Mouse (Mus musculus) c-Kit-positive CD71-positive TER-119-negative erythroid progenitor cells, embryonic 14.5 days (primary cell): ENCODE measurements around the gene Spi1.
"Not testable (repeated sequence)": the region's sequence is repeated elsewhere in the genome, so short reads cannot be mapped to it uniquely, and the experiment has no call there.

Experiments
- DNase-seq: peaks from one replicate; pipeline ENCODE4 v3.0.0-alpha.2; 2013; ENCODE audit warnings: low read depth

The Spi1 gene

DNA sequence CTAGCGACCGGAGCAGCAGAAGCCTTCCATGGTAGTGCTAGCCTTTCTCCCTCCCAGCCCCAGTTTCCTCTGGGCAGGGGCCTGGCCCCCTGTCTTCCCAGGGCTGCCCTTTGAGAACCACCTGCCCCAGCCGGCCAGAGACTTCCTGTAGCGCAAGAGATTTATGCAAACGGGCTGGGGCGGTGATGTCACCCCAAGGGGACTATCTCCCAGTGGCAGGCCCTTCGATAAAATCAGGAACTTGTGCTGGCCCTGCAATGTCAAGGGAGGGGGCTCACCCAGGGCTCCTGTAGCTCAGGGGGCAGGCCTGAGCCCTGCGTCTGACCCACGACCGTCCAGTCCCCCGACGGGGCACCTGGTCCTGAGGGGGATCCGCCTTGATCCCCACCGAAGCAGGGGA is 14.3 kb downstream of the Spi1 start:
- peak; percentile 58 for DNase-seq

DNA sequence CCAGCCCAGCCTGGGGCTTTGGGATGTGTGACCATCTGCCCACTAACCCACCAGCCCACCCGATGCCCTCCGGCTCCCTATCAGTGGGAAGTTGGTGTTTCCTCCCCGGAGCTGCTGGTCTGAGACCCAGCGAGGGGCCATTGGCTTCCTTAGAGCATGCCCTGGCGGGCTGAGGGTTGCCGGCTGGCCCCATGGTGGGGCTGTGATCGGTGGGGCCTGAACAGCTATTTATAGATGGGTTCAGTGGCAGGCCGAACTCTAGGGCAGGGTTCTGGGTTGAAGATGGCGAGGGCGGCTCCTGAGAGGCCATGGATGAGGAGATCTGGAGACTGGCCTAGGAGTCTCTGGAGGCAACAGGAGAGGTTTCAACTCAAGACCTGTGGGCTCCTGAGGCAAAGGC is 14.8 kb downstream of the Spi1 start:
- no peak for DNase-seq

DNA sequence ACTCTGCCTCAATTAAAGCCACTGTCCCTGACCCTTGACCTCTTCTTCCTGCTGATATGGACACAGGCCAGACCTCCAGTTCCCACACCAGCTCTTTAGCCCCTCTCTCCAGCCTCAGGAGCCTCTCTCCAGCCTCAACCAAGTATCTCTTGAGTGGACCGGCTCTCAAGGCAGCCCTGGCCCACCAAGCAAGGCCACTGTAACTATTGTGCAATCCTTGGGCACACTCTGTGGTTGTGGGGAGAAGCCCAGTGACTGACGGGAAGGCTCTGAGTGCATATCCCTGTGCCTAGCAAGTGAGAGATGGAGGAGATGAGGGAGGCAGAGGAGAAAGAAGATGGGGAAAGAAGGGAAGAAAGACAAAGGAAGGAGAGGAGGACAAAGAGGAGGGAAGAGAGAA is 16.0 kb downstream of the Spi1 start:
- no peak for DNase-seq

DNA sequence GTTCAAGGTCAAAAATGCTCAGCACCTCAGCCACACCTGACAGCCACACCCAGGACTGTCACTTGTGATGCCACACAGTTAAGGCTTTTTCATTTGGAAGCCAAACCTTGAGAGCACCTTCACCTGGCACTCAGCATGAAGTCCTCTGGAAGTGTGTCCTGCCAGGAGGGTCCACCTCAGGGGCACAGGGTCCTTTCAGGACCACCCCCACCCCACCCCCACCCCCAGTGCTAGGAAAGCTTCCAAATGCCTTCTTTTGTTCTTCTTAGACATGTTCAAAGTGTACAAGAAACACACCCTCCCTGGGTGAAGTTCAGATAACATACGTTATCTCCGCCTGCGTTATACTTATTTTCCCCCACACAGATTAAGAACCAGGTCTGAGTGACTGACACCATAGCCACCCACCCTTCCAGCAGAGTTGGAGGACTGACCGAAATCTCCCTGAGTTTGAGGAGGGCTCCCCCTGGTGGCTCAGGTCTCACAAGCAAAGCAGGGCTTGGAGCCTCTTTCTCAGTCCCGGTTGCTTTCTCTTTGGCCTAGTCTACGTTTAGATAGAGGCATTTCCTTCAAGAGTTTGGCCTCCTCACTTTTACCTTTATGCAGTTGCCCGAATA is 19.0 kb downstream of the Spi1 start:
- DNase-seq, result peak; percentile 93

DNA sequence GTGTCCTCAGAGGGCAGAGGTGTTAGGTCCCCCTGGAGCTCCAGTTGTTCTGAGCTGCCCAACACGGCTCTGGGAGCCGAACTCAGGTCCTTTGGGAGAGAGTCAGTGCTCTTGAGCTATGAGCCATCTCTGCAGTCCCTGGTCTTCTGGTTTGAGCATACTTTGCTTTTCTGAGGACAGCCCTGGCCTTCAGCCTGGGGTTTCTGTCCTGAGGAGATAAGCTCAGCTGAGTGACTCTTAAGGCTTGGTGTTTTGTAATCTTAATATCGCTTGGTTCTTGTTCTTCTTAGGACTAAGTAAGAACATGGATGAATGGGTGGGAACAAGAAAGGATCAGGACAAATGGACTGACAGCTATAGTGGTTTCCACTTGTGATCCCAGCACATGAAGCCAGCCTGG is 26.0 kb downstream of the Spi1 start:
- DNase-seq, result no peak

DNA sequence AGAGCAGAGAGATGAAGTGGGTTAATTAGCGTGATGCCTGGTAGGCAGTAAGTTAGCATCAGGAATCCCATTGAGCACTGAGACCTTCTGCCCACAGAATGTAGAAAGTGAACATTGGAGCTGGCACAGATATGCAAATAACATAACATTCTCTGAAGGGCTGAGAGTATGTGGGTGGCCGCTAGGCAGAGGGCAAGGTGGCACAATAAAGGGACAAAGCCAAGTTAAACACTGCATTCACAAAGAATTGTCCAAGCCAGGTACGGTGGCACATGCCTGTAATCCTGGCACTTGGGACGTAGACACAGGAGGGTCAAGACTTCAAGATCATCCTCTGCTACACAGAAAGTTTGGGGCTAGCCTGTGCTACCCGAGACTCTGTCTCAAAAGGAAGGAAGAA is 27.1 kb downstream of the Spi1 start:
- no peak for DNase-seq

DNA sequence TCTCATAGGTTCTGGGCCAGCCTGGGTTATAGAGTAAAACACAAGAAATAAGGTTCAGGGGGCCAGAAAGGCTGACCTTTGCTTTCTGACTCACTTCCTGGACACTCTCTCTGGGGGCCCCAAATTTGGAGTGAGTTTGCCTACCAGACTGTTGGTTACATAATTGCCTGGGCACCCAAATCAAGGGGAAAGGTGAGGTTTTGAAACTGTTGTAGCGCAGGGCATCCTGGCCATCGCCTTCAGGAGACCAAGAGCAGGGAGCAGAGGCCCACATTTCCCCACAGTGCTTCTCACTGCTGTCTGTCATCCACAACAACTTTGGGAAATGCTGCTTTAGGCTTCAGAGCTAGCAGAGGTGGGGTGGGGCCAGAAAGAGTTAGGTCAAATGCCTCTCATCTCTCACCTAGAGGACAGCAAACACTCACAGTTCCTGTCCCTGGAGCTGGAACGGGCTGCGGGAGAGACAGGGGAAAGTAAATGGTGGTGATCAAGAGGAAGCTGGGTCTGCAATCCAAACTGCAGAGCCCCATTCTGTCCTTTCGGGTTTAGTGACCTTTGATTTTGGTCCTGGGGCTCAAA is 27.7 kb downstream of the Spi1 start:
- no peak for DNase-seq

DNA sequence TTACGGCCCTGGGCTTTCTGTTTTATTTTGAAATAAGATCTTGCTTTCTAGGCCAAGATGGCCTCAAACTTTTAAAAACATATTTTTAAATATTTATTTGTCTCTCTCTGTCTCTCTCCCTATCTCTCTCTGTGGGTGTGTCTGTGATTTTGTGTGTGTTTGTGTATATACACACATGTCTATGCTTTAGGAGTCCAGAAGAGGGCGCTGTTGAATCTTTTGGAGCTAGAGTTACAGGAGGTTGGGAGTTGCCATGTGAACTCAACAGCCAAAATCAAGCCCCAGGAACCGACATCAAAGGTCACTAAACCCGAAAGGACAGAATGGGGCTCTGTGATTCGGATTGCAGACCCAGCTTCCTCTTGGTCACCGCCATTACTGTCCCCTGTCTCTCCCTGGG is 28.2 kb downstream of the Spi1 start:
- no peak for DNase-seq

DNA sequence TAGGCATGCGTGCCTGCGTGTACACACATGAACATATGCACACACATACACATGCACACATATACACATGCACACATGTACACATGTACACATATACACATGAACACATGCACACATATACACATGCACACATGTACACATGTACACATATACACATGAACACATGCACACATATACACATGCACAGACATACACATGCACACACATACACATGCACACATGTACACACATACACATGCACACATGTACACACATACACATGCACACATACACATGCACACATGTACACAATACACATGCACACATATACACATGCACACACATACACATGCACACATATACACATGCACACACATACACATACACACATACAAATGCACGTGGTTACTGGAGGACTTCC is 29.6 kb downstream of the Spi1 start:
- DNase-seq, result not testable (repeated sequence)

DNA sequence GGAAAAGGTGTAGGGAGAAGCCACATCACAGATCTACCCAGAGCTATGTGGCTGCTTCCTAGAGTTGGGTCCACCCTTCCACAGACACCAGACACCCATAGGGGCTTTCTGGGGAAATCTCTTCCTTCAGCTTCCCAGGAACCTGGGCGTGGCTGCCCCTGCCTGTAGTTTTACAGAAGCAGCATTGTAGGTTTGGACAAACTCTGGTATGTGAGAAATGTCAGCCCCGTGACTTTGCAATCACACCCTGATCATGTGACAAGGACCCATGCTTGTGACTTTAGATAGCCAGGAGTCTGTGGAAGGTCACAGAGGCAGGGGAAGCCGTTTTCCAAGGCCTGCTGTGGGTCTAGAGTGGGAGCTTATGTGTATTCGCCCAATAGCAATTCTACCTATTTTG is 30.3 kb downstream of the Spi1 start:
- peak; percentile 77 for DNase-seq

DNA sequence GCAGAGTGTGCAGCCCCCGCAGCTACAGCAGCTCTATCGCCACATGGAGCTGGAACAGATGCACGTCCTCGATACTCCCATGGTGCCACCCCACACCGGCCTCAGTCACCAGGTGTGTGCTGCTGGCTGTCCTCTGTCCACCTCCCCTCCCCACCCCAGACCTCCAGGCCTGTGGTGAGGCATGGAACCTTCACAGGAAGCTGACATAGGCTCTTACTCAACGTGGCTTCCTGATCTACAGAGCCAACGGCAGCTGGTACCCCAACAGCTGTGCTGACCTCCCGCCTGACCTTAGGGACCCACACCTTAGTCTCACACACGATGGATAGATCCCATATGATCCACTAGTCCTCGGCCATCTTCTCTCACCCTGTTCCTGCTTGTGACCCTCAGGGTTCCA is 31.1 kb downstream of the Spi1 start:
- DNase-seq, result no peak

DNA sequence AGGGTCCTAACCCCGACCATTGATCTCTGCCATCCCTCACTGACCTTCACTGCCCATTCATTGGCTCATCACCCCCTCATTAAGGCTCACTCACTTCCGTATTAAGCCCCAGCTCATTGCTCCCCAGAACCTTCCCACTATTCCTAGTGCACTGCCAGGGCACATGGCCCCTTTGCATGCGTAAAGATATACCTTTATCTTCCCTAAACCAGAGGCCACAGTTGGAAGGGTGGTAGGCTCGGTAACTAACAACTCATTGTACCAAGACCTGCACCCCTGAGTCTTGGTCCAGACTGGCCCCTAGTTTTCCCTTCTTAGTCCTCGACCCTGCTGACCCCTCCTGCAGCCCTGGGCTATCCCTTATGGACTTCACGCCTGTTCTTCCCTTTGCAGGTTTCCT is 31.7 kb downstream of the Spi1 start:
- DNase-seq, result no peak

DNA sequence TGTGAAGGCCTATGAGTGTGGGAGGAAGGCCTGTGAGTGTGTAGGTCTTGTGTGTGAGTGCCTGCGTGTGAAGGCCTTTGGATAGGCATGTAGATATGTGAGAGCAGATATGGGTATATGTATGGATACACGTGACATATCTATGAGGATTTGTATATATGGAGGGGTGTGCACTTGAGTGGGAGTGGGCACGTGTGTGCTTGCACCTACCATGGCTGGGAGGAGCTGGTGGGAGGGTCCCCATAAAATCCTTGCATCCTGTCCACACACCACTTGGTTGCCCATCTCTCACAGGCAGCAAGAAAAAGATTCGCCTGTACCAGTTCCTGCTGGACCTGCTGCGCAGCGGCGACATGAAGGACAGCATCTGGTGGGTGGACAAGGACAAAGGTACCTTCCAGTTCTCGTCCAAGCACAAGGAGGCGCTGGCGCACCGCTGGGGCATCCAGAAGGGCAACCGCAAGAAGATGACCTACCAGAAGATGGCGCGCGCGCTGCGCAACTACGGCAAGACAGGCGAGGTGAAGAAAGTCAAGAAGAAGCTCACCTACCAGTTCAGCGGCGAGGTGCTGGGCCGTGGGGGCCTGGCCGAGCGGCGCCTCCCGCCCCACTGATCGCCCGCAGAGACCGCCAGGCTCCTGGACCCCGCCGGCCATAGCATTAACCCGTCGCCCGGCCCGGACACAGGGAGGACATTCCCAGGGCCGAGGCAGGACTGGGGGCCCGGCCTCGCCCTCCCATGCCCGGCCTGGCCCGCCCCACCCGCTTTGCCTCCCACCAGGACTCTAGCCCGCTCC is 32.8 kb downstream of the Spi1 start:
- DNase-seq, result peak; percentile 81

DNA sequence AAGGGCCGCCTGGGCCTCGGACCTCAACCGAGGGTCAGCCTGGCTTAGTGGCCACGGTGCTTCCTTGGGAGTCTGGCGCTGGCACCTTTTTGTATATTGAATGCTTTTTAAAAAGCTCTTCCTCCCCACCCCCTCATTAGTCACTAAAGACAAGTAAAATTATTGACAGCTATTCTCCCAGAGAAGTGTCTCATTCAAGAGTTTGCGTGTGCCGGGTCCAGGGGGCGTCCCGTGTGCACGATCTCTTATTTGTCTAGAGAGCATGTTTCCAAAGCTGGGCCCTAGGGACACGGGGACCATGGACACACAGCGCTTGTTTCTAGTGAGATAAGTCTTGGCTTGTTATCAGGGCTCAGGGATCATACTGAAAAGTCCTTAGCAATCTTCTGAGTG is 33.4 kb downstream of the Spi1 start:
- DNase-seq, result no peak

DNA sequence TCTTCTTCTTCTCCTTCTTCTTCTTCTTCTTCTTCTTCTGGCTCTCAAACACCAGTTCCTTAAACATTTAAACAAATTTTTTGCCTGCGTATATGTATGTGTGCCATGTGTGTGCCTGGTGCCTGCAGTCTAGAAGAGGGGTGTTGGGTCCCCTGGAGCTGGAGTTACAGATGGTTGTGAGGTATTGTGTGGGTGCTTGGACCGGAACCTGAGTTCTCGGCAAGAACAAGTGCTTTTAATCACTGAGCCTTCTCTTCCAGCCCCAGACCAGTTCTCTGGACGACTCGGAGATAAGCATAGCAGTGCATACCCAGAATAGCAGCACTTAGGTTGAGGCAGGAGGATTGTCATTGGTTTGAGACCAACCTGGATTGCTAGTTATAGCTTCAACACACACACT is 34.7 kb downstream of the Spi1 start:
- DNase-seq, result no peak

DNA sequence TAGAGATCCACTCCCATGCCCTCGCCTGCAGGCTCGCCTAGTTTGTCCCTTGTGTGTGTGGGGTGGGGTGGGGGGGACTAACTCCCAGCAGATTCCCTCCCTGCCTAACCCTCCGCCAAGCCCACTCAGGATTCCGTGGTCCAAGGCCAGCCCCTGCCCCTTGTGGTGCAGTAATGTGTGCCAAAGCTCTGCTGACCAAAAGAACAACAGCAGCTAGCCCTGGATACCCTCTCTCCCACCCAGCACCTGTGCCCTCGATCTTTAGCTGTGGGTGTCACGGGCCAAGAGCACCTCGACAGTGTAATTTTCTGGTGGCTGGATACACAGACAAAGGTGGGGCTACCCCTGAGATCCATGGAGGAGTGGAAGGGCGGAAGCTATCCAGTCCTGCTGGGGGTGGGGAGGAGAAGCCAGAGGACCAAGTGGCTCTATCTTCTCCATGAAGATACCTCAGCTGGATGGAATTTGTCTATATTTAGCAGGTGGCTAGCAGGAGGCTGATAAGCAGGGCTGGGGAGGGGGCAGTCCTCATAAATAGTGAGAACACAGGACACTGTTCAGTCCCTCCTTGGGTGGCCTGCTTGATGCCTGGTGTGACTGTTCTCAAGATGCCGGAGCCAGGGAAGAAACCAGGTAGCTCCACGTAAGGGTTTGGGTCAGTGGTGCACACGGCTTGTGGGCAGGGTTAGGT is 35.5 kb downstream of the Spi1 start, which contains the start of gene Mybpc3:
Mybpc3 (plus strand) TSS at position 560 of the 691 bp plus-strand sequence.
- DNase-seq, result no peak

DNA sequence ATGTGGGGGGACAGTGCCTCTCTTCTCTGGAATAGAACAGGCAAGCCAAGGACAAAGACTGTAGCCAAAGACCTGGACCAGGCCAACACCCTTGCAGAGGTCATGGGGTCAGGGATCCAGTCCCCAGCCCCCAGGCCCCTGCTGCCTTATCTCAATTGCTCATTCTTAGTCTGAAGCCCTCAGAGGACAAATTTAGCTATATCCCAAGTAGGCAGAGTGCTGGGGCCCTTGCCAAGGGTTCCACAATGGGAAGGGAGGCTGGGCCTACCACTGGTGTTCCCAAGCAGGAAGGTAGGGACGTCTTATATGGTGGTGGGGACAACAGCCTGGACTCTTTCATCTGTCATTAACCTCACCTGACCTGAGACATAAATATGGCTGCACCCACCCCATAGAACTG is 36.5 kb downstream of the Spi1 start:
- no peak for DNase-seq

DNA sequence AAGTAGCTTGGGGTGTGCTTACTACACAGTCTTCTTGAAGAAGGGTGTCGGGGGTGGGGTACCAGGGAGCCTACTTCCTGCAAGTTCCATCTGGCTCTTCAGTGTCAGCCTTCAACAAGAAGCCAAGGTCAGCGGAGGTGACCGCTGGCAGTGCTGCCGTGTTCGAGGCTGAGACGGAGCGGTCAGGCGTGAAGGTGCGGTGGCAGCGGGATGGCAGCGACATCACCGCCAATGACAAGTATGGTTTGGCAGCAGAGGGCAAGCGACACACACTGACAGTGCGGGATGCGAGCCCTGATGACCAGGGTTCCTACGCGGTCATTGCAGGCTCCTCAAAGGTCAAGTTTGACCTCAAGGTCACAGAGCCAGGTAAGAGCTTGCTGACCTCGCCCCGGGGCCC is 36.9 kb downstream of the Spi1 start:
- no peak for DNase-seq

DNA sequence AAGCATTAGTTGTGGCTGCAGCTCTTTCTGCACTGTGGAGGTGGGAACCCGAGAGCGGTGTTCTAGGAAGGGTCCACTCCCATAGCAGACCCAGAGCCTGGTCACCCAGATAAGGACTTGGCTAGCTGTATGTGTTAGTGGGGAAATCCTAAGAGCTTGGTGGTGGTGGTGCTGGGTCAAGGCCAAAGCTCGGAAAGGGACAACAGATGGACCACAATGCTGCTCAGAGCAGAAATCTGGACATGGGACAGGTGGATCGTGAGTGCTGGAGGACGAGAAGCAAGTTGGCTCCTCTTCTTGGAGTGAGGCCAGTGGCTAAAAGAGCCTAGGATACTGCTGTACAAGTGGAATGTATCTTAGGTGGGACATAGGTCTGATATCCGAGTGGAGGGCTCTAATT is 37.4 kb downstream of the Spi1 start:
- no peak for DNase-seq

DNA sequence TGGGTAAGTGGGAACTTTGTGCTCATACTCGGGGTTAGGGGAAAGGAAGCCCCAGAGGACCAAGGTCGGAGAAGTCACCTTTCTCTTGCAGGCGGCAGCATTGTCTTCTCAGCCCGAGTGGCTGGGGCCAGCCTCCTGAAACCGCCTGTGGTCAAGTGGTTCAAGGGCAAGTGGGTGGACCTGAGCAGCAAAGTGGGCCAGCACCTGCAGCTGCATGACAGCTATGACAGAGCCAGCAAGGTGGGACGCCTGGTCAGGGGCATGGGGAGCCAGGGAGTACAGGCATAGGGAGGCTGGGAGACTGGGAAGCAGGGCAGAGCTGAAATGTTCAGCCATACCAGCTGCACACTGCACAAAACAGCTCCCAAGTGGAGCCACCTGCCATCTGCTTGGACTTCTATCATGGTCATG is 38.1 kb downstream of the Spi1 start:
- DNase-seq, result no peak

DNA sequence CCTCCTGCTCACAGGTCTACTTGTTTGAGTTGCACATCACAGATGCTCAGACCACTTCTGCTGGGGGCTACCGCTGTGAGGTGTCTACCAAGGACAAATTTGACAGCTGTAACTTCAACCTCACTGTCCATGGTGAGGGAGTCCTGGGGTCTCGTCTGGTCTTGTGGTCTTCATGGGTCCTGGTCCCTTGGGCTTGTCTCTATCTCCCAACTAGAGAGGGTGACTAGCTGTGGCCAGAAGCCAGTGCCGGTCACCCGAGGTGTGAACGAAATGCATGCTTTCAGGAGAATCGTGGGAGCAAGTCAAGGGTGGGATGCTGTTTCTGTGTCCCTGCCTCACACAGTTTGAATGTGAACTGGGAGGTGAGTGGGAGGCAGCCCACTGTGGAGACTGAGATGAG is 38.8 kb downstream of the Spi1 start:
- no peak for DNase-seq

DNA sequence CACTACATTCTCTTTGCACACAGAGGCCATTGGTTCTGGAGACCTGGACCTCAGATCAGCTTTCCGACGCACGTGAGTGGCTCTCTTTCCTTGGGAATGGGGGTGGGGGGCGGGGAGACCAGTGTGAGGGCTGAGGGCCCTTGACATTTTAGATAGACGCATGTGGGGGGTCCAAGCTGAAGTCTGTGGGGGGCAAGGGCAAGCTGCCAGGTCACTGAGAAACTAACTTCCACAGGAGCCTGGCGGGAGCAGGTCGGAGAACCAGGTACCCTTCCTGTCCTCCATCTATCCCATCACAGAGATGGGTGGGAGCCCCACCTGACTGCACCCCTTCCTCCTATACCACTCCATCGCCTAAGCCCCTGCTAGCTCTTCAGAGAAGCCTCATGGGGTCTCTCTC is 39.3 kb downstream of the Spi1 start:
- no peak for DNase-seq

DNA sequence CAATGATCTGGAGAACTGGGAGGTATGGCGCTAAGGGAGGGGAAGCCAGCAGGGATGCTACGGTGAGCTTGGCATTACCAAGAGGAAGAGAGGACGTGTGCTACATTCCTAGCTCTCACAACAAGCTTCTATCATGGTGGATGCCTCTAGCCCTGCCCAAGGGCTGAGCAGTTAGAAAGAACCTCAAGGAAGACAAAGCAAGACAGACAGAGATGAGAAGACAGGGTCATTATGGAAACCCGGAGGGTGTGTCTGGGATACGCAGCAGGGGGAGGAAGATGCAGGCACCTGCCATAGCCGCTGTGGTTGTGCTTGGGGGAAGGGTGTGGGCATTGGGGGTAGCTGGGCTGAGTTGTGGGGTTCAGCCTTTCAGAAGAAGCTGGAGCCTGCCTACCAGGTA is 41.3 kb downstream of the Spi1 start:
- DNase-seq, result no peak
